Mouse (Mus musculus) CH12.LX (cell line): ENCODE measurements around the gene Bri3.
A peak's percentile ranks its signal among the peaks of the same experiment; 100 is the strongest.

Experiments used
- CTCF ChIP-seq, 2 experiments: IDR thresholded peaks in 1 of 2; conservative IDR thresholded peaks in 1 of 2; 2 replicates each; pipeline ENCODE4 v1.5.1; 2011 to 2012; ENCODE audit warnings: low read depth in 2 of 2, low read length in 2 of 2, improper control_type of control experiment in 1 of 2, inconsistent platforms in 1 of 2, mild to moderate bottlenecking in 1 of 2, moderate library complexity in 1 of 2
- GABPA ChIP-seq: IDR thresholded peaks from 2 replicates; pipeline ENCODE4 v1.6.1; 2012; ENCODE audit warnings: low read depth, low read length, improper control_type of control experiment, inconsistent platforms; ENCODE audit not compliant: insufficient replicate concordance
- JUND ChIP-seq: conservative IDR thresholded peaks from 2 replicates; pipeline ENCODE4 v1.6.1; 2011; ENCODE audit warnings: low read depth, low read length, improper control_type of control experiment
- MAFK ChIP-seq: IDR thresholded peaks from 2 replicates; pipeline ENCODE4 v1.6.1; 2011; ENCODE audit warnings: low read length, improper control_type of control experiment; ENCODE audit not compliant: insufficient replicate concordance
- MAZ ChIP-seq: IDR thresholded peaks from 2 replicates; pipeline ENCODE4 v1.6.1; 2012; ENCODE audit warnings: low read depth, mild to moderate bottlenecking, inconsistent platforms, low read length, improper control_type of control experiment, moderate library complexity
- NRF1 ChIP-seq: IDR thresholded peaks from 2 replicates; pipeline ENCODE4 v1.6.1; 2014; ENCODE audit warnings: low read depth, mild to moderate bottlenecking, inconsistent platforms, low read length, improper control_type of control experiment, moderate library complexity
- POLR2A ChIP-seq: IDR thresholded peaks from 2 replicates; pipeline ENCODE4 v1.6.1; 2011; ENCODE audit warnings: low read depth, mild to moderate bottlenecking, improper control_type of control experiment, low read length
- RCOR1 ChIP-seq: conservative IDR thresholded peaks from 2 replicates; pipeline ENCODE4 v1.6.1; 2012; ENCODE audit warnings: low read depth, mild to moderate bottlenecking, inconsistent platforms, low read length, improper control_type of control experiment
- TCF12 ChIP-seq: IDR thresholded peaks from 2 replicates; pipeline ENCODE4 v1.6.1; 2014; ENCODE audit warnings: low read depth, mild to moderate bottlenecking, inconsistent platforms, low read length, improper control_type of control experiment
- USF1 ChIP-seq: IDR thresholded peaks from 2 replicates; pipeline ENCODE4 v1.6.1; 2014; ENCODE audit warnings: low read depth, mild to moderate bottlenecking, inconsistent platforms, low read length, improper control_type of control experiment
- ZKSCAN1 ChIP-seq: IDR thresholded peaks from 2 replicates; pipeline ENCODE4 v1.6.1; 2012; ENCODE audit warnings: low read depth, inconsistent platforms, low read length, improper control_type of control experiment, borderline replicate concordance
- ZNF384 ChIP-seq: IDR thresholded peaks from 2 replicates; pipeline ENCODE4 v1.6.1; 2012; ENCODE audit warnings: low read depth, low read length, improper control_type of control experiment, inconsistent platforms

- no peak for TF ChIP-seq TCF12
- 0 out of 2 replicates have a peak, but pooled peaks have one; percentile 64 for TF ChIP-seq RCOR1
- TF ChIP-seq ZKSCAN1: peak; percentile 51; the same call in 1 of the 2 replicates
- TF ChIP-seq MAZ: peak; percentile 80
- TF ChIP-seq POLR2A: no peak
- no peak for TF ChIP-seq NRF1
- no peak for TF ChIP-seq USF1
- TF ChIP-seq CTCF (conservative IDR thresholded peaks at IDR 0.05 in 1 of 2, IDR thresholded peaks at IDR 0.05 in 1 of 2; ENCODE audit: low read depth in 2 of 2, low read length in 2 of 2): no peak
- TF ChIP-seq GABPA: no peak
- TF ChIP-seq ZNF384: no peak; the same call in 1 of the 2 replicates
- TF ChIP-seq MAFK: no peak
- no peak for TF ChIP-seq JUND
Measured at GRCm38 (mm10) chr5:144276898-144277630, 32.8 kb downstream of the Bri3 start.
